Mouse (Mus musculus): ENCODE results near the gene Gm20605.

Gm20605 gene

GRCm38 (mm10) chr5:137628498-137629305, at the start of gene Gm20605, which contains the start of the genes Fbxo24 and Lrch4:
TSS of gene Gm20605 (plus strand) at chr5:137629175.
TSS of gene Fbxo24 (minus strand) at chr5:137629002.
TSS of gene Lrch4 (plus strand) at chr5:137629121.
- DNase-seq (ENCODE audit: low spot score in 2 of 2) = peak; percentile 100

DNA sequence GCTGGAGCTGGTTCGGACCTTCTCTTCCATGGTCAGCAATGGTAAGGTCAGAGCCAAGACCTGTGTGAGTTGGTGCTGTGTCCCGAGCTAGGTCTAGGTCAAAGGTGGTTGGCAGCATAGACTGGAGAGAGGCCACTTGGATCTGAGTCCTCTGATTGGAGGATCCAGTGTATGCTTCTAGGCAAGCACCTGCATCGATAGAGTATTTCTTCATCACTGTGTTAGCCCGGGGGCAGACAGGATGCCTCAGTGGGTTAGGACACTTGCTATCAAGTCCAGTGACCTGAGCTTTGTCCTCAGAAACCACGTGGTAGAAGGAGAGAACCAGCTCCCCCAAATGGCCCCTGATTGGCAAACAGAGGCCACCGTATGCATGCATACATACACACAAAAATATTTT, 48.7 kb upstream of the Gm20605 start:
- DNase-seq (ENCODE audit: low spot score in 2 of 2) = no peak

DNA sequence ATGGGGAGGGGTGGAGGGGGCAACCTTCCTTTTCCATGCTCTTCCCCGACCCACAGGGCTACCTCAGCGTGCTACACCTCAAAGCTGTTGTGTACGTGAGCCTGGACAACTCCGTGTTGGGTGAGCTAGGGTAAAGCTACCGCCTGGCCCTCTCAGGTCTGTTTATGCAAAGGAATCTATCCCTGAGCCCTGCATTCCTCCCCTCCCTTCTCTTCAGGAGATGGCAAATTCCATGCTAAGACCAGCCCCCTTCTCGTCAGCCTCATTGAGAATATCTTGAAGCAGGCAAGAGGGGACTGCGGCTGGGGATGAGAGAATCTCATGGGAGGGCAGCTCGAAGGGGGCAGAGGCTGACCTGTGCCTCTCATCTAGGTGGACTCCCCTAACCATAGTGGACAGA, 46.3 kb upstream of the Gm20605 start:
- no peak for DNase-seq (ENCODE audit: low spot score in 2 of 2)

- DNase-seq (ENCODE audit: low spot score in 2 of 2) = peak; percentile 16 to 29
Observed at GRCm38 (mm10) chr5:137583670-137584169, 45.3 kb upstream of the Gm20605 start.

- DNase-seq (ENCODE audit: low spot score in 2 of 2) = peak; percentile 29 to 34
Observed at GRCm38 (mm10) chr5:137584976-137585375, 44.0 kb upstream of the Gm20605 start.

DNA sequence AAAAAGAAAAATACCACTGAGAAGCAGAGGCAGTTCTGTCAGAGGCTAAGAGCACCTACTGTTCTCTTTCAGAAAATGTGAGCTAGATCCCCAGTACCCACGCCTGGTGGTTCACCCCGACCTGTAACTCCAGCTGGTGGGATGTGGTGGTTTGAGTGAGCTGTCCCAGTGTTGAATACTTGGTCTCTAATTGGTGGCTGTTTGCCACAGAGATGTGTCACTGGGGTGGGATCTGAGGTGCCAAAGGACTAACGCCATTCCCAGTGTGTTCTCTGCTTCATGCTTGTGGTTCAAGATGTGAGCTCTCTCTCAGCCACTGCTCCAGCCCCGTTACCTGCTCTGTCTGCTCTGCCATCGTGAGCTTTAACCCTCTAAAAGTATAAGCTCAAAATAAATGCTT, 38.5 kb upstream of the Gm20605 start:
- no peak for DNase-seq (ENCODE audit: low spot score in 2 of 2)

GRCm38 (mm10) chr5:137595921-137596320, 33.1 kb upstream of the Gm20605 start:
- DNase-seq (ENCODE audit: low spot score in 2 of 2) = no peak

DNA sequence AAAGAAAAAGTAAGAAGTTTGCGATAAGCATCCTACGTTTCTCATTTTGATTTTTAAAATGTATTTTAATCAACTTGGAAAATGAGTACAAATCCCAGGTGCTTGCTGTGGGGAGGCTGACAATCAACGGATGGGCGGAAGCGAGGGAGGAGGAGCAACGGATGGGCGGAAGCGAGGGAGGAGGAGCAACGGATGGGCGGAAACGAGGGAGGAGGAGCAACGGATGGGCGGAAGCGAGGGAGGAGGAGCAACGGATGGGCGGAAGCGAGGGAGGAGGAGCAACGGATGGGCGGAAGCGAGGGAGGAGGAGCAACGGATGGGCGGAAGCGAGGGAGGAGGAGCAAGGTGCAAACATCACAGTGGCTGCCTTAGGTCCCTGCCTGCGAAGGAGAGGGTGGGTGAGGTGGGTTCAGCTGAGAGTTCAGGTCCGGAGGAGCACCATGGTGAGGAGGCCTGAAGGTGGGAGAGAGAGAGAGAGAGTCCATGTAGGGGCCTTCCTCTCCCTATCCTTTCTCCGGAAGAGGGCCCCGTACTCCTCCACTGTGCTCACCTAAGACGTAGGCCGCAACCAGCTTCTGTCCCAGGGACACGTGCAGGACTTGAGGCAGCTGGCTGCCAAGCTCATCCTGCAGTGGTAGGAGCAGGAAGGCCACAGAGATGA, 32.2 kb upstream of the Gm20605 start:
- DNase-seq (ENCODE audit: low spot score in 2 of 2) = no peak

DNA sequence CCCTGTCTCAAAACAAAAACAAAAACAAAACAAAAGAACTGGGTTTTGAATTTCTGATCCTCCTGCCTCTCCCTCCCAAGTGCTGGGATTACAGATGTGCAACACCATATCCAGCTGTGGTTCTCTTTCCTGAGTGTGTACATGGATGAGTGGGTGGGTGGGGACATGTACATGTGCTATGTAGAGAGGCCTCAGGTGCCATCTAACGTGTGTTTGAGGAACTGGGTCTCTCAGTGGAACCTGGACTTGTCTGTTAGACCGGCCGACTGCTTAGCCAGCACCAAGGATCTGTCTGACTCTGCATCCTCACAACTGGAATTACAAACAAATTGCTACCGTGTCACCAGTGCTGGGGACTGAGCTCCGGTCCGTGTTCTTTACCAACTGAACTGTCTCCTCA, 31.4 kb upstream of the Gm20605 start:
- no peak for DNase-seq (ENCODE audit: low spot score in 2 of 2)

DNA sequence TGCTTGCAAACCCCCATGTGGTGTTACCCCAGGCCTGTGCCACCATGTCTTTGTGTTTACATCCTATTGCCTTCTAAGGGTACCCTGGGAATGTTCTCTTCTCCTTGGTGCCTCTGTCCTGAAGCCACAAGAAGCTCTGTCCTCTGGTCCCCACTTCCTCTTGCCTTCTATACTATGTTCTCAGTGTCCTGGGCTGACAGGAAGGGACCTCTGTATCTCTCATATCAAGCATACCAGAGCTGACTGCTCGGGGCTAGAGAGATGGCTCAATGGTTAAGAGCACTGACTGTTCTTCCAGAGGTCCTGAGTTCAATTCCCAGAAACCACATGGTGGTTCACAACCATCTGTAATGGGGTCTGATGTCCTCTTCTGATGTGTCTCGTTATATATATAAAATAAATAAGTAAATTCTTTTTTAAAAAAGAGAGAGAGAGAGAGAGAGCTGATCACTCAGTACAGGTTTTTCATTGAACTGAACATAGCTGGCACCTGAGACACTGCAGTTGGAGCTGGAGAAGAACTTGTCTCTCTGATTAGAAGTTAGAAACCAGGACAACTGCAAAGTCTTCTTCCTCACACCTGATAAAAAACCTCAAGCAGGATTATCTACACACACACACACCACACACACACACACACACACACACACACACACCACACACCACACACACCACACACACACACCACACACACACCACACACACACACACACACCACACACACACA, 30.7 kb upstream of the Gm20605 start:
- no peak for DNase-seq (ENCODE audit: low spot score in 2 of 2)

- DNase-seq (ENCODE audit: low spot score in 2 of 2) = no peak
Observed at GRCm38 (mm10) chr5:137599600-137599999, 29.4 kb upstream of the Gm20605 start.

DNA sequence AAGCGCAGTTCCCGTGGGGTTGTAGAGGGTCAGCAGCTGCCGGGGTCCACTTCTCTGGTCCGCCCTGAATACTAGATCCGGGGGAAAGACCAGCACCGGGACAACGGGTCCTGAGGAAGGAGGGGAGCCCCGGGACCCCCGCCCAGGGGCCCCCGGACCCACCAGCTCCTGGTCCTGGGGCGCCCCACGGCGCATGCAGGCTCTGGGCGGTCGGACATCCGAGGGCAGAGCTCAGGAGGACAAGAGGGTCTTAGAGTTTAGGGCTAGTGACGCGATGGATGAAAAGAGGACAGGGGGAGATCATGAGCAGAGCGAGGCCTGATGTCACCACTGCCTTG, 28.7 kb upstream of the Gm20605 start:
- no peak for DNase-seq (ENCODE audit: low spot score in 2 of 2)

DNA sequence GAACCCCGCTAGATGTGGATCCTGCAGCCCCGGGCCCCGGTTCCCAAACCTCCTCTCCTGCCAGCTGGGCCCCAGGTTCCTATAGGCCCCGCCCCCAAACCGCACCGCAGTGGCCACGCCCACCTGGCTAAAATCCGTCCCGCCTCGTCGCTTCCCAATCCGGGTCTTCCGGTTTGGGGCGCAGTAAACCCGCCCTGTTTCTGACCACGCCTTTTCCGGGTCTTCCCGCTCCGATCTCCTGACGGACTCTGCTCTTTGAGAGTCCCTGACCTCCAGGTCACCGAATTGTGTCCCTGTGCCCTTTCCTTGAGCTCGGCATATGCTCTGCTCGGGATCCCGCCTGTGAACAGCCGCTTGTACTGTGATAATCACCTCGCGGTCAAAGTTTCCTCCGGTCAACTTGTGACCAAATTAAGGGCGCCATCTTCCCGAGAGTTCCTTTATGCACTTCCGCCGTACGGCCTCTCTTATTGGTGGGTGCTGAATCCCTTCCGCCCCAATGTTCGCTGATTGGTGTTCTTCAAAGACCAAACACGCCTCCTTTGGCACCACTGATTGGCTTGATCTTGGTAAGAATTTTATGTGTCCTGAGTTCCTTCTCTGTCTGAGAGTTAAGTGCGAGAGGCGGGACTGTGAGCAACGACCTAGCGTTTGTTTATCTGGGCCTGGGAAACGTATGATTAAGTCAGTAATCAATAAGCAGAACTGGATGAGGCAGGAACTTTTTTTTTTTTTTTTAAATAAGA, 28.2 kb upstream of the Gm20605 start, which contains the start of gene Mospd3:
TSS of gene Mospd3 (minus strand) at position 440 of the 746 bp plus-strand sequence.
- DNase-seq (ENCODE audit: low spot score in 2 of 2) = peak; percentile 91 to 94

GRCm38 (mm10) chr5:137601365-137601729, 27.6 kb upstream of the Gm20605 start:
- DNase-seq (ENCODE audit: low spot score in 2 of 2) = no peak

GRCm38 (mm10) chr5:137607860-137608653, 20.9 kb upstream of the Gm20605 start:
- no peak for DNase-seq (ENCODE audit: low spot score in 2 of 2)

DNA sequence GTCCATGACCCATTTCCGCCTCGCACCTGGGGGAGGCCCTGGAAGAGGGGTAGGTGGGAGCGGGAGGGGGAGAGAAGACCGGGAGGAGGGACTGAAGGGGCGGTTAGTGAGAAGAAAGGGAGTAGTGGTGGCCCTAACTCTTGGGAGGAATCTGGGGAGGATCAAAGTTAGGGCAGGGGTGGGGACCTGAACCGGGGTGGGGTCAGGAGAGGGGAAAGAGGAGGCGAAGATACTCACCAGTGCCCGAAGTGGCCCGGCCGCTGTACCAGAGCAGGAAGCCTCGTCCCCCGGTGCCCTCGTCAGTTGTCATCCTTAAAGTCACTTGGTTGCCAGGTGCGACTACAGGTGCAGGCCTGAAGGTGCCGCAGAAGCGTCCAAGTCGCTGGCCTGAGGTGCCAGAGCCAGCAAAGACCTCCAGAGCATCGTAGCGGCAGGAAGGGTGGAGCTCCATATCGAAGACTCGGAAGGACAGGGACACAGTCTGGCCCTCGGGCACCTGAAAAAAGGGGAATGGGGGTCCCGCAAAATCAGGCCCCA, 20.3 kb upstream of the Gm20605 start:
- no peak for DNase-seq (ENCODE audit: low spot score in 2 of 2)

DNA sequence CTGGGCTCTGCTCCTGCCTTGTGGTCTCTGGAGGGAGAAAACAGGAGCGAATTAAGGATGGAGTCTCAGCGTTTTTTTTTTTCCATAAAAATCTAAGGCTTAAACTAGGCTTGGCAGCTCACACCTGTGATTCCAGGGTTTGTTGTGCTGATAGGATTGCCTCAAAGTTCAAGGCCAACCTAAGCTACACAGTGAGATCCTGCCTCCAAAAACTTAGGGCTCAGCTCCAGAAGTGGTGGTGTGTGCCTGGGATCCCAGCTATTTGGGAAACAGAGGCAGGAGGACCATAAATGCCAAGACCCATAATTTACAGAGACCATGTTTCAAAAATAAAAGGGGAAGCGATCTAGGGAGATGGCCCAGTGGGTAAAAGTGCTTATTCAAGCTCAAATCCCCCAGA, 19.7 kb upstream of the Gm20605 start:
- DNase-seq (ENCODE audit: low spot score in 2 of 2) = no peak

DNA sequence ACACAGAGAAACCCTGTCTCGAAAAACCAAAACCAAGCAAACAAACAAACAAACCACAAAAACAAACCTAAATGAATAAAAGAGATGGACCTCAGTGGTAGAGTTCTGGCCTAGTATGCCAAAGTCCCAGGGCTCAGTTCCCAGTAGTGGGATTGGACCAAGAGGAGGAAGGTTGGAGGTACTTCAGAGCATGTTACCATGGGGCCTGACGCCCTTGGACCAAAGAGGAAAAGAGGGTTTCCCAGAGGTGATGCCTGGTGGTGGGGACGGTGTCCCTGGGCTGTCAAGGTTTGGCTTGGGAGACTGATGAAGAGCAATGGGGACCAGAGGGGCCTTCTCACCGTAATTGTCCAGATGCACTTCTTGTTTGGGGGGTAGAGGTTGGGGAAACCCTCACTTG, 18.9 kb upstream of the Gm20605 start:
- no peak for DNase-seq (ENCODE audit: low spot score in 2 of 2)

DNA sequence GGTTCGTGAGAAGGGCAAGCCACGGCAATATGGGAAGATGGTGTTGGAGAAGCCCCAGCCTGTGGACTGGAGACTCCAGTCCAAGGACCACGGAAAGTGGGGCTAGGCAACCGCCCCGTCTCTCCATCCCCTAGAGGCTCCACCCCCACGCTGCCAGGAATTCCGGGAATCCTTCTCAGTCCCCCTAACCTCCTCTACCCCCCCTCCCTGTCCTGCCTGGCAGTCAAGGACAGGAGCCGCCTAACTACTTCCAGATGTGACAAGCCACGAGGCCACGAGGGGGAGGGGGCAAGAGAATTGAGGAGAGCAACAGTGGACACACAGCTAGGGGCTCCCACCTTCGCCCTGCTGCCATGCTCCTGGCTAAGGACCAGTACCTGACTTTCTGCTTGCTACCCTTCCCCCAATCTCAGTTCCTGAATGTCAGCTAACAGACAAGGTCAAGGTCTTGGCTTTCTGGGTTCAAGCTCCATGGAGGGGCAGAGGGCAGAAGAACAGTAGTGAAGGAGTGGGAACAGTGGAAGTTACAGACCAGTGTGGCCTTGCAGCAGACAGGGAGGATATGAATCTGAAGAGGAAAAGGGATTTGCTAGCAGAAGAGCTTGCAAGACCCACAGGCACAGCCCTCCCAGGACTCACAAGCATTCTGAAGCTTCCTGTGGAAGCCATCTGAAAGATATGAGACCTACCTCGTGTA, 18.3 kb upstream of the Gm20605 start:
- DNase-seq (ENCODE audit: low spot score in 2 of 2) = no peak

- no peak for DNase-seq (ENCODE audit: low spot score in 2 of 2)
Observed at GRCm38 (mm10) chr5:137611245-137611602, 17.8 kb upstream of the Gm20605 start.
